Mouse (Mus musculus) brain, embryonic 14.5 days (tissue): ENCODE data around the gene Trmt1.

Experiments used
- CTCF ChIP-seq: fragments of 200-500 bp; IDR thresholded peaks from 2 replicates; pipeline ENCODE4 v1.5.1; 2012; ENCODE audit warnings: inconsistent platforms, mild to moderate bottlenecking, moderate library complexity, borderline replicate concordance; ENCODE audit not compliant: insufficient read depth, insufficient read length; ENCODE audit errors: extremely low read depth
- POLR2A ChIP-seq: fragments of 200-500 bp; IDR thresholded peaks from 2 replicates; pipeline ENCODE4 v1.6.1; 2012; ENCODE audit warnings: mild to moderate bottlenecking, inconsistent platforms, borderline replicate concordance; ENCODE audit not compliant: poor library complexity, insufficient read depth, insufficient read length, severe bottlenecking; ENCODE audit errors: extremely low read depth

- no peak for TF ChIP-seq POLR2A
- TF ChIP-seq CTCF: no peak
These were observed 38.6 kb downstream of the Trmt1 start for GRCm38 (mm10) chr8:84724683-84725082.
